Mouse (Mus musculus): ENCODE measurements around the gene Rnf148.

The Rnf148 gene

GRCm38 (mm10) chr6:23655036-23655435, at the start of gene Rnf148:
Rnf148 (minus strand) TSS chr6:23655136.
- no peak for DNase-seq (ENCODE audit: low read depth)

- no peak for DNase-seq (ENCODE audit: low read depth)
Observed at GRCm38 (mm10) chr6:23700879-23701278, 45.9 kb upstream of the Rnf148 start.

- no peak for DNase-seq (ENCODE audit: low read depth)
Observed at GRCm38 (mm10) chr6:23678172-23678571, 23.2 kb upstream of the Rnf148 start.

- no peak for DNase-seq (ENCODE audit: low read depth)
Observed at GRCm38 (mm10) chr6:23650205-23650604, 4.7 kb downstream of the Rnf148 start, which contains the start of gene Rnf133. Rnf133 (minus strand) TSS chr6:23650305.

- no peak for DNase-seq (ENCODE audit: low read depth)
Observed at GRCm38 (mm10) chr6:23648732-23649131, 6.2 kb downstream of the Rnf148 start.

- DNase-seq (ENCODE audit: low read depth): no peak
Observed at GRCm38 (mm10) chr6:23647627-23648247, 7.2 kb downstream of the Rnf148 start.

- DNase-seq (ENCODE audit: low read depth): no peak
Observed at GRCm38 (mm10) chr6:23637081-23637480, 17.9 kb downstream of the Rnf148 start.

GRCm38 (mm10) chr6:23635208-23635607, 19.7 kb downstream of the Rnf148 start:
- no peak for DNase-seq (ENCODE audit: low read depth)

GRCm38 (mm10) chr6:23634016-23634415, 20.9 kb downstream of the Rnf148 start:
- no peak for DNase-seq (ENCODE audit: low read depth)

- DNase-seq (ENCODE audit: low read depth): no peak
Observed at GRCm38 (mm10) chr6:23630465-23630864, 24.5 kb downstream of the Rnf148 start.
